Mouse (Mus musculus): ENCODE data around the gene Lpp. TPM values are rescaled to one million over a fixed set of nuclear protein-coding genes. Genes with fewer than 3 reads are reported as not detected.

Lpp gene
- polyA plus RNA-seq, 1 experiment from 2014 or later = 45.3 TPM

DNA sequence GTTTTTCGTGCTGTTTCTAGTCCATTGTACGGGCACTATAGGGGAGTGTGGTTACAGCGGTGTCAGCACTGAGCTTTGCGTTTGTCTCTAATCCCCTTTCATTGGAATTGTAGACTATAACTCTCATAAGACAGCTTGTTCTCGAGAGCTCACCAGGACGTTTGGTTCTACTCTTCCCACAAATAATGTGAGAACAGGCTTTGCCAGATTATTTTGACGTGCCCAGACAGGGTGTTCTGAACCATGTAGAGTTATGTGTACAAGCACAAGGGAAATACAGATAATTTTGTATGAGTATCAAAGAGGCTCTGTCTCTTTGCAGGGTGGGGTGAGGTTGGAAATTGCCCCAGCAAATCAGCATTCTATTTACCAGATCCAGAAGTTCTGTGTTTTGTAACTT is 387.2 kb downstream of the Lpp start:
- 84% methylated on average over 7 of the region's 7 CpGs for WGBS
- Histone ChIP-seq H3K4me3 (no peak overlapping the region), H3K27ac (no peak overlapping the region), H3K9me3 (replicated peaks) (no peaks in the 10 kb centered on the region), H3K27me3 (ENCODE audit: low read depth, poor library complexity, severe bottlenecking) (no peaks in the 10 kb centered on the region), H3K36me3 (no peaks in the 10 kb centered on the region), H3K4me1 (no peaks in the 10 kb centered on the region)
- no peak for DNase-seq (ENCODE audit: low spot score)

GRCm38 (mm10) chr16:24781922-24782321 is 388.6 kb downstream of the Lpp start:
- H3K4me3 ChIP-seq = no peak overlapping the region
- 90% methylated on average over 3 of the region's 3 CpGs for WGBS
- no peak for DNase-seq (ENCODE audit: low spot score)
- H3K4me1 ChIP-seq = no peaks in the 10 kb centered on the region
- H3K27ac ChIP-seq = no peak overlapping the region
- no peaks in the 10 kb centered on the region for H3K9me3 ChIP-seq (replicated peaks)
- H3K36me3 ChIP-seq = no peaks in the 10 kb centered on the region
- H3K27me3 ChIP-seq (ENCODE audit: low read depth, poor library complexity, severe bottlenecking) = no peaks in the 10 kb centered on the region

GRCm38 (mm10) chr16:24785651-24786050 is 392.3 kb downstream of the Lpp start:
- no peaks in the 10 kb centered on the region for H3K4me1 ChIP-seq
- H3K27me3 ChIP-seq (ENCODE audit: low read depth, poor library complexity, severe bottlenecking) = no peaks in the 10 kb centered on the region
- no peak overlapping the region for H3K27ac ChIP-seq
- no peak overlapping the region for H3K4me3 ChIP-seq
- no peaks in the 10 kb centered on the region for H3K9me3 ChIP-seq (replicated peaks)
- DNase-seq (ENCODE audit: low spot score) = no peak
- WGBS = 90% methylated on average over 1 of the region's 1 CpGs
- no peaks in the 10 kb centered on the region for H3K36me3 ChIP-seq

GRCm38 (mm10) chr16:24788973-24789372 is 395.7 kb downstream of the Lpp start:
- WGBS = 84% methylated on average over 3 of the region's 3 CpGs

DNA sequence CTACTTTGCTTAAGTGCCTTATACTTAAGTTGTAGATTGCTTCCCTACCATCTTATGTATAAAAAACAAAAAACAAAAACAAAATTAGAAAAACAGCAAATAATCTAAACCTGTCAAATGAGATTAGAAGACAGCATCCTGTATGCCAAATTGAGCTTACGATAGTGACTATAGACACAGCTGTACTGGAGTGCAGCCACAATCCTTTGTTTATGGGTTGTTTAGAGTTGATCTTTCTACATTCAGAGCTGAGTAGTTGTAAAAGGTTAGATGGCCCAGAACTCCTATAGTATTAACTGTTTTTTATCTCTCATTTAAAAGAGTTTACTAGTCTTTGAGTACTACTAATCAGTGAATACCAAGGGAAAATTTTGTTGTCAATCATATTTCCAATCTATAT is 398.1 kb downstream of the Lpp start:
- no peaks in the 10 kb centered on the region for H3K4me1 ChIP-seq
- H3K27ac ChIP-seq = no peak overlapping the region
- H3K36me3 ChIP-seq = no peaks in the 10 kb centered on the region
- H3K9me3 ChIP-seq (replicated peaks) = no peaks in the 10 kb centered on the region
- no peak overlapping the region for H3K4me3 ChIP-seq
- no peak for DNase-seq (ENCODE audit: low spot score)
- WGBS = 96% methylated on average over 1 of the region's 1 CpGs
- H3K27me3 ChIP-seq (ENCODE audit: low read depth, poor library complexity, severe bottlenecking) = no peaks in the 10 kb centered on the region

More at GRCm38 (mm10) chr16:24788973-24789372, 395.7 kb downstream of the Lpp start:
- no peaks in the 10 kb centered on the region for H3K36me3 ChIP-seq
- no peak overlapping the region for H3K27ac ChIP-seq
- DNase-seq (ENCODE audit: low spot score) = no peak
- no peaks in the 10 kb centered on the region for H3K9me3 ChIP-seq (replicated peaks)
- no peaks in the 10 kb centered on the region for H3K4me1 ChIP-seq
- no peaks in the 10 kb centered on the region for H3K27me3 ChIP-seq (ENCODE audit: low read depth, poor library complexity, severe bottlenecking)
- H3K4me3 ChIP-seq = no peak overlapping the region

GRCm38 (mm10) chr16:24791984-24792383 is 398.7 kb downstream of the Lpp start:
- Histone ChIP-seq H3K9me3 (replicated peaks) (no peaks in the 10 kb centered on the region), H3K4me3 (no peak overlapping the region), H3K27me3 (ENCODE audit: low read depth, poor library complexity, severe bottlenecking) (no peaks in the 10 kb centered on the region), H3K27ac (no peak overlapping the region), H3K36me3 (no peaks in the 10 kb centered on the region), H3K4me1 (no peaks in the 10 kb centered on the region)
- no peak for DNase-seq (ENCODE audit: low spot score)
- WGBS = 85% methylated on average over 4 of the region's 4 CpGs

DNA sequence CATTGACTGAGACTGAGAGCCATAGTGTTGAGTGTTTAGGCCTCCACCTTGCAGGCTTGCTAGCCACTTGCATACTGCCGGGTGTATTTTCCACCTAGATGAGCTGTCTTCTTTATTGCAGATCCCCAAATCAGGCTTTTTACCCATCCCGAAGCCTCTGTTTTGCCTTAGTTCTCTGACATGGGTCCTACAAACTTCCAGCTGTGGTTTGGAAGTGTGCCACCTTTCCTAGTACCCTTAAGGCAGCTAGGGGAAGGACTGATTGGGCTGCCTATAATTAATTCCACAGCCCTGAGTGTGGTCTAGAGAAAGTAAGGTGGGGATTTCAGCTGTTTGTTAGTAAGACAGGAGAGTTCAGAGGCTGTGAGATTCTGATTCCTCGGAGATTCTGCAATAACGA is 399.5 kb downstream of the Lpp start:
- WGBS = 93% methylated on average over 4 of the region's 4 CpGs
- no peak for DNase-seq (ENCODE audit: low spot score)
- H3K27me3 ChIP-seq (ENCODE audit: low read depth, poor library complexity, severe bottlenecking) = no peaks in the 10 kb centered on the region
- H3K36me3 ChIP-seq = no peaks in the 10 kb centered on the region
- H3K27ac ChIP-seq = no peak overlapping the region
- no peaks in the 10 kb centered on the region for H3K4me1 ChIP-seq
- no peaks in the 10 kb centered on the region for H3K9me3 ChIP-seq (replicated peaks)
- no peak overlapping the region for H3K4me3 ChIP-seq

GRCm38 (mm10) chr16:24794665-24795064 is 401.4 kb downstream of the Lpp start:
- no peaks in the 10 kb centered on the region for H3K36me3 ChIP-seq
- no peak overlapping the region for H3K4me3 ChIP-seq
- DNase-seq (ENCODE audit: low spot score) = no peak

DNA sequence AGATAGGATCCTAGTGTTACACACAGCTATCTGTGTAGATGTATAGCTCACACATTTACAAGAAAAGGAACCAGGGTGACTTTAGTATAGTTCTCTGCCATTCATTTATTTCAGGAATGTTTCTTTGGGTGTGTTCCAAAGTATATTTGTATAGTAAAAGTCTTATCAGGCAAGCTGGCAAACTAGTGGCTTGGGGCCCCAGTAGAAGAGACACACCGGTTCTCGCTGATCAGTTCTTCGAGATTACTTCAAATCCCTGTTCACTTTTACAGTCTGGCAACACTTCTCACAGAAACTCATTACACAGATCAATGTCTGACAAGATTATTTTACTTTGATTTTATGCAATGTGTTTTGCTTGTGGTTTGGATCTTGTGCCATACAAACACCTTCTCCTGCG is 408.0 kb downstream of the Lpp start:
- WGBS = 94% methylated on average over 4 of the region's 4 CpGs
- no peak overlapping the region for H3K27ac ChIP-seq
- H3K36me3 ChIP-seq = no peaks in the 10 kb centered on the region
- no peaks in the 10 kb centered on the region for H3K4me1 ChIP-seq
- no peaks in the 10 kb centered on the region for H3K9me3 ChIP-seq (replicated peaks)
- no peaks in the 10 kb centered on the region for H3K27me3 ChIP-seq (ENCODE audit: low read depth, poor library complexity, severe bottlenecking)
- no peak overlapping the region for H3K4me3 ChIP-seq
- DNase-seq (ENCODE audit: low spot score) = no peak

More at GRCm38 (mm10) chr16:24794665-24795064, 401.4 kb downstream of the Lpp start:
- no peaks in the 10 kb centered on the region for H3K27me3 ChIP-seq (ENCODE audit: low read depth, poor library complexity, severe bottlenecking)
- 87% methylated on average over 2 of the region's 2 CpGs for WGBS
- H3K27ac ChIP-seq = no peak overlapping the region
- no peaks in the 10 kb centered on the region for H3K4me1 ChIP-seq
- H3K9me3 ChIP-seq (replicated peaks) = no peaks in the 10 kb centered on the region

DNA sequence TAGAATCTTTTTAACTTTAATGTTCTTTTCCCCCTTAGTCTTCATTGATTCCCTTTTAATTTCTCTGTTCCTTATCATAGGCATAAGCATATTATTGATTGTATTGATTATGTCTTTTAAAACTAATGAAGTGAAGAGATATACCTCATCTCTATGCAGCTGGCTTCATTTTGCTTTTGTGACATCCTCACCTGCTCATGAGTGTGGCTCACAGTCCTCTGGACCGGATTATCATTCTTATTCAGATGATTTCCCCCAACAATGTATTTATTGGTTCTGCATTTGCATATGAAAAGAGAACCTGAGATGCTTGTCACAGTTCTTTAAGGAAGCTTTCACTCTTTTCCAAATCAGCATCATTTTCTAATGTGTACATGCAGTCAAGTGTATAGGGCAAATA is 408.5 kb downstream of the Lpp start:
- no peaks in the 10 kb centered on the region for H3K4me1 ChIP-seq
- DNase-seq (ENCODE audit: low spot score) = no peak
- H3K4me3 ChIP-seq = no peak overlapping the region
- H3K9me3 ChIP-seq (replicated peaks) = no peaks in the 10 kb centered on the region
- H3K27ac ChIP-seq = no peak overlapping the region
- WGBS = 78% methylated on average over 1 of the region's 1 CpGs
- H3K36me3 ChIP-seq = no peaks in the 10 kb centered on the region
- no peaks in the 10 kb centered on the region for H3K27me3 ChIP-seq (ENCODE audit: low read depth, poor library complexity, severe bottlenecking)

- H3K4me3 ChIP-seq = no peak overlapping the region
- H3K27me3 ChIP-seq (ENCODE audit: low read depth, poor library complexity, severe bottlenecking) = no peaks in the 10 kb centered on the region
- no peaks in the 10 kb centered on the region for H3K9me3 ChIP-seq (replicated peaks)
- no peaks in the 10 kb centered on the region for H3K36me3 ChIP-seq
- DNase-seq (ENCODE audit: low spot score) = no peak
- H3K4me1 ChIP-seq = no peaks in the 10 kb centered on the region
- 88% methylated on average over 1 of the region's 1 CpGs for WGBS
- no peak overlapping the region for H3K27ac ChIP-seq
These were observed 412.8 kb downstream of the Lpp start for GRCm38 (mm10) chr16:24806093-24806492.

DNA sequence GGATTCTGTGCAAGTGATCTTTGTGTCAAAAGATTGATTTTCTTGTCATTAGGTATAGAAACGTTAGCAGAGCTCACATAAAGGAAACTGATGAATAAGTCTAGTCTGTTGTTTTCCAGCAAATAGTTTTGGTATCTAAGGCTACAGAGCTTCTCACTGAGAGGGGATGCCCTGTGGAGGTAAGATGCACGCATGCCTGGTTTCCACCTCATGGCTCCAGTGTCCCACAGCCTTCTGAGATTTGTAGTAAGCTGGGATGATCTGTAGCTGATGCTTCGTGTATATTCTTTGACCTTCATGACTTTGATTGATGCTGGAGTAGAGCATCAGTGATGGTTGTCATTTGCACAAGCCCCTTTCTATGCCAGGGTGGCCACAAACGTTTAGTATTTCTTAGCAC is 414.3 kb downstream of the Lpp start:
- H3K27me3 ChIP-seq (ENCODE audit: low read depth, poor library complexity, severe bottlenecking) = no peaks in the 10 kb centered on the region
- H3K36me3 ChIP-seq = no peaks in the 10 kb centered on the region
- no peak overlapping the region for H3K4me3 ChIP-seq
- no peak for DNase-seq (ENCODE audit: low spot score)
- H3K9me3 ChIP-seq (replicated peaks) = no peaks in the 10 kb centered on the region
- no peak overlapping the region for H3K27ac ChIP-seq
- WGBS = 71% methylated on average over 4 of the region's 4 CpGs
- no peaks in the 10 kb centered on the region for H3K4me1 ChIP-seq

DNA sequence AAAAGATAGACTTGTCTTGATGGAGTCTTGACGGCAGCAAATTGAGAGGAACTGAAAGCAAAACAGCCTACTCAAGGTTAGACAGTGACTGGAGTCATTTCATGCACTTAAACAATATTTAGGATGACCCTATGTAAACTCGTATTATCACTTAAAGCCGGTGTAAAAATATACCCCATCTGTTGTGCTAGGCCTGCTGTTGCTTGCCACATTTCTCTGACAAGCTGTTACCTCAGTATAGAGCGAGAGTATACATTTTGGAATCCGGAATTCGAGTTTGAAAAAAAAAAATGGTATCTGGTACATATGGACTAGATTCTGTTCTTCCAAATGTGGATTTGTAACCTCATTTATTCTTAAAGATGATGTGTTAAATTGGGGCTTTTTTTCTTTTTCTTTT is 416.5 kb downstream of the Lpp start:
- H3K4me3 ChIP-seq = no peak overlapping the region
- DNase-seq (ENCODE audit: low spot score) = no peak
- no peaks in the 10 kb centered on the region for H3K36me3 ChIP-seq
- no peaks in the 10 kb centered on the region for H3K27me3 ChIP-seq (ENCODE audit: low read depth, poor library complexity, severe bottlenecking)
- no peaks in the 10 kb centered on the region for H3K4me1 ChIP-seq
- H3K27ac ChIP-seq = no peak overlapping the region
- H3K9me3 ChIP-seq (replicated peaks) = no peaks in the 10 kb centered on the region
- 91% methylated on average over 6 of the region's 6 CpGs for WGBS

DNA sequence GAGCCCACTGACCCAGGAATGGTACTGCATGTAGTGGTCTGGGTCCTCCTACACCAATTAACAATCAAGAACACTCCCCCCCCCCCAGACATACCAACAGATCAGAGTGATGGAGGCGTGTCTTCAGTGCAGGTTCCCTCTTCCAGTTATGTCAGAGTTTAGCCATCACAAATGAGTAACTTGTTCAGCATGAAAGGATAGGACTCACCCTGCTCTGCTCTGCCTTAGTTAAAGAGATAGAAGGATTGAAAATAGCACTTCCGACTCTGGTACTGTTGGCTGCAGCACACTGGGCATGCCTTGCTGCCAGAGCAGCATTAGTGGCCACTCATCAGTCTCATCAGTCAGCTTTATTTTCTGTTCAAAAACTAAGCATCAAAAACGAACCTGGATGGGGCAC is 423.3 kb downstream of the Lpp start:
- no peak overlapping the region for H3K27ac ChIP-seq
- H3K4me3 ChIP-seq = no peak overlapping the region
- no peaks in the 10 kb centered on the region for H3K4me1 ChIP-seq
- 82% methylated on average over 3 of the region's 3 CpGs for WGBS
- no peaks in the 10 kb centered on the region for H3K27me3 ChIP-seq (ENCODE audit: low read depth, poor library complexity, severe bottlenecking)
- H3K9me3 ChIP-seq (replicated peaks) = no peaks in the 10 kb centered on the region
- no peaks in the 10 kb centered on the region for H3K36me3 ChIP-seq
- no peak for DNase-seq (ENCODE audit: low spot score)

Measured in limb, embryonic 10.5 days (tissue).